Mouse (Mus musculus): ENCODE results near the gene Tac1.
"Not testable (repeated sequence)": the region's sequence is repeated elsewhere in the genome, so short reads cannot be mapped to it uniquely, and the experiment has no call there.

Tac1 gene

GRCm38 (mm10) chr6:7554829-7555391 is at the start of gene Tac1:
Gene Tac1, plus strand, starts transcription at chr6:7554879.
- no peak for DNase-seq (ENCODE audit: low spot score)

GRCm38 (mm10) chr6:7543511-7543910 is 11.2 kb upstream of the Tac1 start:
- not testable (repeated sequence) for DNase-seq (ENCODE audit: low spot score)

GRCm38 (mm10) chr6:7555688-7556476 is 1.2 kb downstream of the Tac1 start:
- no peak for DNase-seq (ENCODE audit: low spot score)

- no peak for DNase-seq (ENCODE audit: low spot score)
These were observed 3.5 kb downstream of the Tac1 start for GRCm38 (mm10) chr6:7558164-7558563.

- no peak for DNase-seq (ENCODE audit: low spot score)
These were observed 7.8 kb downstream of the Tac1 start for GRCm38 (mm10) chr6:7562524-7562923.

GRCm38 (mm10) chr6:7564537-7564936 is 9.9 kb downstream of the Tac1 start:
- no peak for DNase-seq (ENCODE audit: low spot score)

GRCm38 (mm10) chr6:7571144-7571543 is 16.5 kb downstream of the Tac1 start:
- no peak for DNase-seq (ENCODE audit: low spot score)

GRCm38 (mm10) chr6:7578031-7578430 is 23.4 kb downstream of the Tac1 start:
- no peak for DNase-seq (ENCODE audit: low spot score)

GRCm38 (mm10) chr6:7594445-7594844 is 39.8 kb downstream of the Tac1 start:
- no peak for DNase-seq (ENCODE audit: low spot score)

- no peak for DNase-seq (ENCODE audit: low spot score)
These were observed 43.7 kb downstream of the Tac1 start for GRCm38 (mm10) chr6:7598416-7598815.

GRCm38 (mm10) chr6:7600228-7600627 is 45.5 kb downstream of the Tac1 start:
- no peak for DNase-seq (ENCODE audit: low spot score)

GRCm38 (mm10) chr6:7601353-7602094 is 46.8 kb downstream of the Tac1 start:
- no peak for DNase-seq (ENCODE audit: low spot score)

- DNase-seq (ENCODE audit: low spot score) = not testable (repeated sequence)
These were observed 59.0 kb downstream of the Tac1 start for GRCm38 (mm10) chr6:7613676-7614075.

All from lung, postnatal 25 days (tissue).